Mouse (Mus musculus) ES-E14 (cell line): Measurements from ENCODE around the gene Rit1. TPM values are rescaled to one million over a fixed set of nuclear protein-coding genes. Genes with fewer than 3 reads are reported as not detected.

Source experiments
- total RNA-seq: library from RNA; depleted of rRNA; stranded (reverse); fragments of 300-350 nt; gene quantifications from 2 replicates; pipeline ENCODE4 v1.2.3, GENCODE M21; 2012; rRNA removed

The Rit1 gene
- total RNA-seq, 1 experiment, result 18.3 TPM

Other genes with a start within 250 kb of the Rit1 start
- 80.1 and 121 TPM in 2 replicates for gene Lmna, start 206.9 kb upstream of the Rit1 start, total RNA-seq
- 24.9 and 29.8 TPM in 2 replicates for gene Mex3a, start 184.4 kb upstream of the Rit1 start, total RNA-seq
- 2.1 and 4.0 TPM in 2 replicates for gene Rab25, start 168.5 kb upstream of the Rit1 start, total RNA-seq
- 108 and 112 TPM in 2 replicates for gene Lamtor2, start 163.8 kb upstream of the Rit1 start, total RNA-seq
- gene Ubqln4, start 163.1 kb upstream of the Rit1 start, total RNA-seq, result 103 and 135 TPM in 2 replicates
- 827 and 1,221 TPM in 2 replicates for gene Ssr2, start 141.0 kb upstream of the Rit1 start, total RNA-seq
- 50.8 and 80.0 TPM in 2 replicates for gene Arhgef2, start 110.9 kb upstream of the Rit1 start, total RNA-seq
- gene Rxfp4, start 63.7 kb upstream of the Rit1 start, total RNA-seq, result not detected in 2 replicates
- gene Khdc4, start 31.0 kb upstream of the Rit1 start, total RNA-seq, result 85.5 and 112 TPM in 2 replicates
- 12.4 and 13.9 TPM in 2 replicates for gene Syt11, start 58.3 kb downstream of the Rit1 start, total RNA-seq
- gene Gon4l, start 118.4 kb downstream of the Rit1 start, total RNA-seq, result 56.3 and 58.0 TPM in 2 replicates
- gene Msto1, start 197.2 kb downstream of the Rit1 start, total RNA-seq, result 74.5 and 78.3 TPM in 2 replicates
- 11.2 and 11.7 TPM in 2 replicates for gene Ash1l, start 233.8 kb downstream of the Rit1 start, total RNA-seq
- 168 and 185 TPM in 2 replicates for gene Dap3, start 234.3 kb downstream of the Rit1 start, total RNA-seq